Mouse (Mus musculus) bone marrow macrophage, adult 2 months (primary cell): ENCODE measurements around the gene Baiap2.

Source experiments
- CTCF ChIP-seq: IDR thresholded peaks from 2 replicates; pipeline ENCODE4 v1.5.1; 2012; ENCODE audit warnings: low read depth, mild to moderate bottlenecking, low read length, moderate library complexity
- POLR2A ChIP-seq: IDR thresholded peaks from 2 replicates; pipeline ENCODE4 v1.6.1; 2012; ENCODE audit warnings: mild to moderate bottlenecking, low read depth, low read length, borderline replicate concordance

DNA sequence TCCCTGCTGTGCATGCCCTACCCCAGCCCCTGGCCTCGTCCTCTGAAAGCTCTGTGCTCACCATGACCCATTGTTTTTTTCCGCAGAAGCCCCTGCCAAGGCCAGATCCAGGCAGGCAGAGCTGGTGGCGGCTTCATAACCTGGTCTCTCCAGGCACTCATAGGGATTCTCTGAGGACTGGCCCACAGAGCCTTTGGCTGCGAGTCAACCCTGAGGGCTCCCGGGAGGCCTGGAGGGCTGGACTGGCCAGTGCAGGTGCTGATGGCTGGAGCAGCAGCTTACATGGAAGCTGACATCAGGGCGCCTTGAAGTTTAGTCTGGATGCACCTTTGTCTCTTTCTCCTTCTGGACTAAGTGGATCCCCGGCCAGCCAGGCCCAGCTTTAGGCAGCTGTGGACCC lies 24.0 kb upstream of the Baiap2 start:
- TF ChIP-seq CTCF, result no peak
- TF ChIP-seq POLR2A, result no peak
